Mouse (Mus musculus): ENCODE data around the gene Gm28230.

DNA sequence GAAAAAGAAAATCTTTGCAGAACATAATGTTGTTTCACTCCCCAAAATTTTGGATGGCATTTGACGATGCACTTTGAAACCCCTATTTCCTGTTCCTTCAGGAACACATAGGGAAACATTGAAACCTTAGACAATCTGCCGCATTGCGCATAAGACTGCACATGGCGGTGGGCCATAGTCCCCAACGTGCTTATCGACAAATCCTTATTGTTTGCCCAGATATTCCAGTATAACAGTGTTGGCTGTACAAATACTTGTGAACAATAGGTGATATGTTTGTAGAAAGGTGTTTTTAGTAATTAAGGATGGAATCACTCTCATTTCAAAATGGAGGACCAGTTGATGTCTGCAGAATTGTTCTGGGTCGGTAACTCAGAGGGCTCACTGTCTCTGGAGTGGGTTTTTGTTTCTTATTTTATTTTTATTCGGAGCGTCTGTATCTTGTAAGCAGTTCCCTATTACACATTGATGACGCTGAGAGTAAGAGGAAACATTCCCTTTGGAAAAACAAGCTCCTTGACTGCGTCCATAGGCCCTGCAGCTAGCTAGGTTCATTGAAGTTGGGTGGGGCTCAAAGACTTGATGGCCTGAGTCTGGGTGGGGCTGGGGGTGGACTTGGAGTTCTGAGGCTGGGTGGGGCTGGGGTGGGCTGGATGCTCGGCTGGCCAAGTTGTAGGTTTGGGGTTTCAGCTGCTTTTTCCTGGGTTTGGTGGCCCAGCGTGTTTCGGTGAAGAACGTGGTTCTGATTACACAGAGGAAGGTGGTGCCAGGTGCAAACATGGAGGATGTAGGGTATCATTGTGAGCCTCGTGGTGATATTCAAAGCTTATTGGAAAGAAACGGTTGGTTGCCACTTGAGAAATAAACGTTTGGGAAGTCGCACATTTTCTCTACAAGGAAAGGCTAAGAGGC is 13.0 kb upstream of the Gm28230 start:
- TF ChIP-seq GATA1 (IDR thresholded peaks at IDR 0.05; ENCODE audit: borderline replicate concordance, low read length) (no peak), FLI1 (IDR thresholded peaks at IDR 0.05; ENCODE audit: low read length) (no peak)
